Mouse (Mus musculus): ENCODE results near the gene Acot6. TPM values are rescaled to one million over a fixed set of nuclear protein-coding genes. Genes with fewer than 3 reads are reported as not detected.
A peak's percentile ranks its signal among the peaks of the same experiment; 100 is the strongest.

Gene Acot6
- polyA plus RNA-seq, 1 experiment from 2014 or later = 1.1 TPM

- H3K4me1 ChIP-seq = no peaks in the 10 kb centered on the region
- H3K9ac ChIP-seq (replicated peaks) = no peak overlapping the region
- 84% methylated on average over 1 of the region's 1 CpGs for WGBS
- no peaks in the 10 kb centered on the region for H3K27me3 ChIP-seq
- no peak for ATAC-seq (ENCODE audit: low FRiP score, low read depth)
- no peaks in the 10 kb centered on the region for H3K36me3 ChIP-seq
- no peaks in the 10 kb centered on the region for H3K9me3 ChIP-seq
- H3K4me3 ChIP-seq = no peak overlapping the region
- H3K27ac ChIP-seq (replicated peaks) = no peak overlapping the region
- H3K4me2 ChIP-seq (replicated peaks) = no peak overlapping the region
Observed at GRCm38 (mm10) chr12:84107692-84108091, 7.2 kb downstream of the Acot6 start.

GRCm38 (mm10) chr12:84109924-84110323, 9.5 kb downstream of the Acot6 start:
- WGBS = 85% methylated on average over 1 of the region's 1 CpGs

DNA sequence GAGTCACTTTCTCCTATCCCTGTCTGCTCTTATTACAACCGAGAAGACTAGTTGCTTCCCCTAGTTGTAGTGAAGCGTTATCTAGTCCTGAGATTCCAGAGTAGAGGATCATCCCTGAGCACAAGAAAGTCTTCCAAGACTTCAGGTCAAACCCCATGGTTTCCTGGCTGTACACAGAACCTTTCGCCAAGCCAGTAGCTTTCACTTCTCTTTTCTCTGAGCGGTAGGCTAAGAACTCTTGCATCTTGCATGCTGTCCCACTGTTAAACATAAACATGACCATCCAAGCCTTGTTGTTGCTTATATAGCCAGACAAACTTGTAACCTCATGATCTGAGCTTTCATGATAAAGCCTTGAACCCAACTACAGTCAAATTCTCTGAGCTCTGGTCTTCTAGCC, 10.4 kb downstream of the Acot6 start:
- Histone ChIP-seq H3K36me3 (no peaks in the 10 kb centered on the region), H3K27me3 (no peaks in the 10 kb centered on the region), H3K9ac (replicated peaks) (no peak overlapping the region), H3K4me3 (no peak overlapping the region), H3K4me2 (replicated peaks) (no peak overlapping the region), H3K27ac (replicated peaks) (no peak overlapping the region), H3K4me1 (peaks cover 9% of the 10 kb centered on the region), H3K9me3 (no peaks in the 10 kb centered on the region)
- 90% methylated on average over 4 of the region's 4 CpGs for WGBS
- ATAC-seq (ENCODE audit: low FRiP score, low read depth) = no peak

More at GRCm38 (mm10) chr12:84109924-84110323, 9.5 kb downstream of the Acot6 start:
- H3K4me3 ChIP-seq = no peak overlapping the region
- ATAC-seq (ENCODE audit: low FRiP score, low read depth) = no peak
- no peak overlapping the region for H3K27ac ChIP-seq (replicated peaks)
- H3K4me1 ChIP-seq = peaks cover 4% of the 10 kb centered on the region
- H3K9ac ChIP-seq (replicated peaks) = no peak overlapping the region
- H3K27me3 ChIP-seq = no peaks in the 10 kb centered on the region
- no peaks in the 10 kb centered on the region for H3K9me3 ChIP-seq
- H3K4me2 ChIP-seq (replicated peaks) = no peak overlapping the region
- no peaks in the 10 kb centered on the region for H3K36me3 ChIP-seq

DNA sequence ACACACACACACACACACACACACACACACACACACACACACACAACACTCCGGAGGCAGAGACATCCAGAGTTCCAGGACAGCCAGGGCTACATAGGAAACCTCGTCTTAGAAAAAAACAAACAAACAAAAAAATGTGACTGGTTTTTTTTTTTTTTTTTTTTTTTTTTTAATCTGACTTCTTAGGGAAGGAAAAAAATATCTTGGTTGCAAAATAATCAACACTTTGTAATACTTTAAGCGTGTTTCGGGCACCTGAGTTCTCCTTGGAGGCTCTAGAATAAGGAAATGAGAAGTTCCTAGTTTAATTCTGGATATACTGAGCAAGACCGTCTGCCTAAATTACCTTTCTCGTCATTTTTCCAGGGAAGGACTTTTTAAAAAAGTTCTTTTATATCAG, 13.2 kb downstream of the Acot6 start:
- no peak for ATAC-seq (ENCODE audit: low FRiP score, low read depth)
- WGBS = 55% methylated on average over 6 of the region's 6 CpGs
- H3K4me2 ChIP-seq (replicated peaks) = peak overlapping the region; percentile 66

DNA sequence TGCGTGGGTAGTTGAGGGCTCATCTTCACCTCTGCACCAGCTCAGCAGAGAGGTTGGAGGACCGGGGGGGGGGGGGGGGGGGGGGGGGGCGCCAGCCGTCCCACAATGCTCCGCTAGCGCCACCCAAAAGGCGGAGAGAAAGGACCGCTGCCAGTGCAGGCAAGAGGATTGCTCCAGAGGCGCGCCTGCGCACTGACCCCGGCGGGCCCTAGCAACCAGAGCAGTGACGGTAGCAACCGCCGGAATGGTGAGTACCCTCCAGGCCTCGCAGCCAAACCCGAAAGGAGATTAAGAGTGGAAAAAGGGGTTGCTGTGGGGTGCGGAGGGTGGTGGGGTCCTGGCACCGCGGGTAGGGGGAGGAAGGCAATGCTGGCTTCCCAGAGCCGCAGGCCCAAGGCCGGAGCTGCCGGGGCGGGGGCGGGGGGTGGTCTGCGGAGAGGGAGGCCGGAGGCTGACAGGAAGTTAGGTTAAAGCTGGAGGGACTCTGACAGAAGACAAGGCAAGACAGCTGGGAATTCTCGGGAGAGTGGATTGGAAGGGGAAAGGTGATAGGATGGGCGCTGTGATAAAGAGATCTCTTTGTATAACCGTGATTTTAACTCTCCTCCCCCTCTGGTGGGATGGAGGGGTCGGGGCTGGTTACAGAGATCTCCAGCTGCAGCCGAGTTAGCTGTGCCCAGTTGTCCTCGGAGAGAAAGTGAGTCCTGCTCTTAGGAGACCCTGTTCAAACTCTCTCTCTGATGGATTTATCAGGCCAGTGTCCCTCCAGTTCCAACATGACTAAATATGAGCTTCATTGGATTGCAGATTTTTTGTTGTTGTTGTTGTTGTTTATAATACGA, 13.9 kb downstream of the Acot6 start, which contains the start of gene Dnal1:
Gene Dnal1, plus strand, starts transcription at position 214 of the 842 bp plus-strand sequence.
- H3K4me2 ChIP-seq (replicated peaks) = peak within 1 kb of the TSS; percentile 66
- peak within 1 kb of the TSS; percentile 78 for H3K27ac ChIP-seq (replicated peaks)
- H3K4me1 ChIP-seq = peaks cover 9% of the 10 kb centered on the region
- peak within 1 kb of the TSS; percentile 86 for H3K4me3 ChIP-seq
- H3K9ac ChIP-seq (replicated peaks) = peak within 1 kb of the TSS; percentile 80
- peak; percentile 96 for ATAC-seq (ENCODE audit: low FRiP score, low read depth)
- no peaks in the 10 kb centered on the region for H3K36me3 ChIP-seq
- H3K9me3 ChIP-seq = no peaks in the 10 kb centered on the region
- no peaks in the 10 kb centered on the region for H3K27me3 ChIP-seq
- 3% methylated on average over 32 of the region's 35 CpGs for WGBS

More for the DNA sequence above, 13.2 kb downstream of the Acot6 start:
- H3K36me3 ChIP-seq = no peaks in the 10 kb centered on the region
- no peaks in the 10 kb centered on the region for H3K27me3 ChIP-seq
- H3K4me1 ChIP-seq = peaks cover 9% of the 10 kb centered on the region
- H3K4me3 ChIP-seq = peak overlapping the region; percentile 86
- H3K9me3 ChIP-seq = no peaks in the 10 kb centered on the region
- H3K27ac ChIP-seq (replicated peaks) = no peak overlapping the region
- no peak overlapping the region for H3K9ac ChIP-seq (replicated peaks)

- Histone ChIP-seq H3K9ac (replicated peaks) (no peak overlapping the region), H3K27ac (replicated peaks) (no peak overlapping the region), H3K27me3 (no peaks in the 10 kb centered on the region), H3K9me3 (no peaks in the 10 kb centered on the region), H3K4me3 (no peak overlapping the region), H3K36me3 (no peaks in the 10 kb centered on the region), H3K4me1 (peaks cover 8% of the 10 kb centered on the region), H3K4me2 (replicated peaks) (no peak overlapping the region)
- WGBS = 95% methylated on average over 5 of the region's 5 CpGs
- no peak for ATAC-seq (ENCODE audit: low FRiP score, low read depth)
Observed at GRCm38 (mm10) chr12:84119584-84119983, 19.1 kb downstream of the Acot6 start.

DNA sequence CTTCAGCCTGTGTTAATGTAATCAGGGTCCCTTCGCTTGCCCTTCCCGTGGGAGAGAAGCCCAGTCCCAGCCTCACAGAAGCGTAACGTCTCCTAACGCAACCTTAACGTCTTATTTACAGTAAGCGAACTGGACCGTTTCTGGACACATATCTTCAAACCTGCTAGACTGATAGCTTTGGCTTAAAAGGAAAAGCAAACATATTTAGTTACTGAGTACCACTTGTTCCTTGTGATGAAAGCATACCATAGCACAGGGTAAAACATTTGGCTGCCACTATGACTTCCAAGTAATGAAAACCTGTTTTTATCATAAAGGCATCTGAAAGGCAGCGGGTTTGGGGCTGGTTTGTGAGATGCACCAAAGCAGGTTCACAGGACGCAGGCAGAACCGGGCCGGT, 25.4 kb downstream of the Acot6 start:
- Histone ChIP-seq H3K4me3 (no peak overlapping the region), H3K27ac (replicated peaks) (no peak overlapping the region), H3K4me2 (replicated peaks) (no peak overlapping the region), H3K9ac (replicated peaks) (no peak overlapping the region), H3K27me3 (no peaks in the 10 kb centered on the region), H3K4me1 (no peaks in the 10 kb centered on the region), H3K9me3 (no peaks in the 10 kb centered on the region), H3K36me3 (peaks cover 30% of the 10 kb centered on the region)
- no peak for ATAC-seq (ENCODE audit: low FRiP score, low read depth)
- 88% methylated on average over 12 of the region's 12 CpGs for WGBS

DNA sequence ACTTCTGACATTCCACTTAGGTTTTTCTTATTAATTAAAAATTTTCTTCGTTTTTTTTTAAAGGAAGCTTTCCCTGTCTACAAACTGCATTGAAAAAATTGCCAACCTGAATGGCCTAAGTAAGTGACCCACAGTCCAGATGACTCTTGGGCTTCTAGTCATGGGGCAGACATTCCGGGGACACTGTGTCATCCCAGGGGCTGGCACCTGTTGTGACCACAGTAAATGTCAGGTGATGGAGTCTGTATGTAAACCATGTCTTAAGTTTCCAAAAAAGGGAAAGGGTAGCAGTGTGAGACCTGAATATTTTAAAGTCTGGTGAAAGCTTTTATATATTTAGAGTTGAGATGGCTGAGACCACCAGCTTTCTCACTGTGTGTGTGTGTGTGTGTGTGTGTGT, 26.4 kb downstream of the Acot6 start:
- Histone ChIP-seq H3K4me1 (no peaks in the 10 kb centered on the region), H3K9me3 (no peaks in the 10 kb centered on the region), H3K9ac (replicated peaks) (no peak overlapping the region), H3K27ac (replicated peaks) (no peak overlapping the region), H3K27me3 (no peaks in the 10 kb centered on the region), H3K4me2 (replicated peaks) (no peak overlapping the region), H3K4me3 (no peak overlapping the region), H3K36me3 (peaks cover 37% of the 10 kb centered on the region)
- 88% methylated on average over 2 of the region's 2 CpGs for WGBS
- no peak for ATAC-seq (ENCODE audit: low FRiP score, low read depth)

DNA sequence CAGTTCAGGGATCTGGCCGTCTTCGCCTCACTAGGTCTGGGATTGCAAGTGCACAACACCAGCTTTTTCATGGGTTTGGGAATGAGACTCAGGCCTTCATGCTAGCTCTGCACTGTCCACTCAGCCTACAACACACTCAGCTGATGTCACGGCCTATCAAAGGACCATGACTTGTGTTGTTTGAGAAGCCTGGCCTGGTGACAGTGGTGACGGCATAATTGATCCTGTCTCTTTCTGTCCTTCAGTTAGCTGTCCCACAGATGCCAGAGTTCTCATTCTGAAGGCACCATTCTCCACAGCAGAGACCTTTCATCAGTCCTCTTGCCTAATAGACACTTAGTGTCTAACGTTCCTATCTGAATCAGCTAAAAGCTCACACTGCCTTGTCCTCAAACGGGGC, 28.1 kb downstream of the Acot6 start:
- 93% methylated on average over 6 of the region's 6 CpGs for WGBS
- ATAC-seq (ENCODE audit: low FRiP score, low read depth) = no peak
- H3K9me3 ChIP-seq = no peaks in the 10 kb centered on the region
- peaks cover 42% of the 10 kb centered on the region for H3K36me3 ChIP-seq
- H3K27ac ChIP-seq (replicated peaks) = no peak overlapping the region
- H3K27me3 ChIP-seq = no peaks in the 10 kb centered on the region
- H3K4me1 ChIP-seq = no peaks in the 10 kb centered on the region
- H3K9ac ChIP-seq (replicated peaks) = no peak overlapping the region
- H3K4me3 ChIP-seq = no peak overlapping the region
- no peak overlapping the region for H3K4me2 ChIP-seq (replicated peaks)

DNA sequence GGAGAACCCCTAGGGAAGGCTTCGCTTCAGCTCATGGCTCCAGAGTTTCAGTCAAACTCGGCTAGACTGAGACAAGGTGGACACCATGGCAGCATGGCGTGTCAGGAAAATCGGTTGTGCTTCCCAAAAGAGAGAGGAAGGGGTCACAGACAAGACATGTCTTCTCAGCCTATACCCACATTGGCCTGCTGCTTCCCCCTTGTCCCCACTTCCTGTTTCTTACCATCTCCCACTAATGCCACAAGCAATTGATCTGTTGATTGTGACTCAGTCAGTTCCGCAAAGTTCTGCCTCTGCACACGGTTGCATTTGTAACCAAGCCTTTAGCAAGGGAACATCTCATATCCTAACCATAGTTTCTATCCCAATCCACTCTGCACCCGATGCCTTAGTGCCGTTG, 29.5 kb downstream of the Acot6 start:
- H3K4me3 ChIP-seq = no peak overlapping the region
- no peak overlapping the region for H3K4me2 ChIP-seq (replicated peaks)
- H3K9me3 ChIP-seq = no peaks in the 10 kb centered on the region
- H3K9ac ChIP-seq (replicated peaks) = no peak overlapping the region
- no peak overlapping the region for H3K27ac ChIP-seq (replicated peaks)
- ATAC-seq (ENCODE audit: low FRiP score, low read depth) = no peak
- no peaks in the 10 kb centered on the region for H3K27me3 ChIP-seq
- 90% methylated on average over 7 of the region's 8 CpGs for WGBS
- peaks cover 42% of the 10 kb centered on the region for H3K36me3 ChIP-seq
- no peaks in the 10 kb centered on the region for H3K4me1 ChIP-seq

- Histone ChIP-seq H3K36me3 (peaks cover 52% of the 10 kb centered on the region), H3K27me3 (no peaks in the 10 kb centered on the region), H3K4me2 (replicated peaks) (no peak overlapping the region), H3K27ac (replicated peaks) (no peak overlapping the region), H3K9me3 (no peaks in the 10 kb centered on the region), H3K4me1 (no peaks in the 10 kb centered on the region), H3K4me3 (no peak overlapping the region), H3K9ac (replicated peaks) (no peak overlapping the region)
- 70% methylated on average over 3 of the region's 3 CpGs for WGBS
- ATAC-seq (ENCODE audit: low FRiP score, low read depth) = no peak
Observed at GRCm38 (mm10) chr12:84132265-84132664, 31.8 kb downstream of the Acot6 start.

DNA sequence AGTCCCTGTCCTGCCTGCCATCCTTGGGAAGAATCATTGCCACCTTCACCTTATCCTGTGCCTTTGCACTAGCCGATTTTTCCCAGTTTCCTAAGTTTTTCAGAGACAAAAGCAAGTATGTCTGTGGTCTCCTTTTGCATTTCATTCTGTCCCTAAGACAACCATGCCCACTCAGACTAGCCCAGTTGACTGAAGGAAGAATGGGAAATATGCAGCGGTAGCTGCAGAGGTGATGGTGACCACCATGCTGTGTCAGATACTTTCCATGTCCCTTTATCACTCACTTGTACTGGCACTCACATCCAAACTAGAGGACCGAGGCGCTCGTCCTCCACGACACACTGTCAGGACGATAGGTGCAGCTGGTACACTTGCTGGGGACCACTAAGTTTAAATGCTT, 36.7 kb downstream of the Acot6 start:
- Histone ChIP-seq H3K36me3 (peaks cover 35% of the 10 kb centered on the region), H3K9me3 (no peaks in the 10 kb centered on the region), H3K4me3 (no peak overlapping the region), H3K4me1 (no peaks in the 10 kb centered on the region), H3K9ac (replicated peaks) (no peak overlapping the region), H3K27ac (replicated peaks) (no peak overlapping the region), H3K4me2 (replicated peaks) (no peak overlapping the region), H3K27me3 (no peaks in the 10 kb centered on the region)
- no peak for ATAC-seq (ENCODE audit: low FRiP score, low read depth)
- WGBS = 90% methylated on average over 7 of the region's 7 CpGs

Measured in midbrain, embryonic 12.5 days (tissue).